Mouse (Mus musculus) G1E (cell line): ENCODE data around the gene Raly. TPM values are rescaled to one million over a fixed set of nuclear protein-coding genes. Genes with fewer than 3 reads are reported as not detected.

Source experiments
- ATAC-seq: 2 replicates; pipeline ENCODE4 v1.8.0; 2016; ENCODE audit warnings: mild to moderate bottlenecking; ENCODE audit not compliant: insufficient number of reproducible peaks, poor library complexity, low FRiP score, severe bottlenecking; ENCODE audit errors: extremely low read depth
- DNase-seq: peaks from one replicate; pipeline ENCODE4 v3.0.0; 2012; ENCODE audit warnings: low spot score
- H3K27me3 ChIP-seq: 2 replicates; pipeline ENCODE4 v1.6.1; 2012; ENCODE audit warnings: mild to moderate bottlenecking, low read length, inconsistent platforms; ENCODE audit not compliant: insufficient read depth
- H3K36me3 ChIP-seq: replicated peaks from 2 replicates; pipeline ENCODE3; 2012; ENCODE audit warnings: mild to moderate bottlenecking, inconsistent platforms
- H3K4me1 ChIP-seq: 2 replicates; pipeline ENCODE4 v1.6.1; 2012; ENCODE audit warnings: low read depth, low read length, inconsistent platforms, mixed read lengths; ENCODE audit not compliant: insufficient read depth
- H3K4me3 ChIP-seq: 2 replicates; pipeline ENCODE4 v1.5.1; 2012; ENCODE audit warnings: low read depth, mild to moderate bottlenecking, inconsistent platforms, low read length, moderate library complexity, mixed read lengths
- H3K9me3 ChIP-seq: replicated peaks from 2 replicates; pipeline ENCODE4 v1.6.1; 2012; ENCODE audit warnings: inconsistent platforms
- CTCF ChIP-seq: IDR thresholded peaks from 2 replicates; pipeline ENCODE4 v1.5.1; 2012; ENCODE audit warnings: low read depth, low read length, inconsistent platforms, mixed read lengths
- GATA1 ChIP-seq: IDR thresholded peaks from 2 replicates; pipeline ENCODE4 v1.6.1; 2012; ENCODE audit warnings: borderline replicate concordance, low read length, inconsistent platforms, mixed read lengths
- GATA2 ChIP-seq: IDR thresholded peaks from 2 replicates; pipeline ENCODE4 v1.6.1; 2012; ENCODE audit warnings: low read depth, low read length, inconsistent platforms, borderline replicate concordance
- POLR2AphosphoS5 ChIP-seq: IDR thresholded peaks from 2 replicates; pipeline ENCODE4 v1.6.1; 2012; ENCODE audit warnings: low read depth, low read length, inconsistent platforms; ENCODE audit not compliant: insufficient replicate concordance
- TAL1 ChIP-seq: conservative IDR thresholded peaks from 2 replicates; pipeline ENCODE4 v1.6.1; 2012; ENCODE audit warnings: low read depth, low read length, inconsistent platforms, mixed read lengths
- polyA plus RNA-seq: library from polyadenylated mRNA; stranded (reverse); fragments of >175 nt; gene quantifications from 2 replicates; pipeline ENCODE4 v1.2.3, GENCODE M21; 2012
- total RNA-seq, 2 experiments: library from RNA; stranded (forward) in 1 of 2; stranded (reverse) in 1 of 2; fragments of 200-1000 nt in 1 of 2; fragments of >200 nt in 1 of 2; fragmentation: Nextera tagmentation in 1 of 2; gene quantifications; 2 replicates each; pipeline ENCODE4 v1.2.3; 2014 to 2017

The Raly gene
- total and polyA plus RNA-seq, 3 experiments, result 122 to 597 (median 173) TPM

DNA sequence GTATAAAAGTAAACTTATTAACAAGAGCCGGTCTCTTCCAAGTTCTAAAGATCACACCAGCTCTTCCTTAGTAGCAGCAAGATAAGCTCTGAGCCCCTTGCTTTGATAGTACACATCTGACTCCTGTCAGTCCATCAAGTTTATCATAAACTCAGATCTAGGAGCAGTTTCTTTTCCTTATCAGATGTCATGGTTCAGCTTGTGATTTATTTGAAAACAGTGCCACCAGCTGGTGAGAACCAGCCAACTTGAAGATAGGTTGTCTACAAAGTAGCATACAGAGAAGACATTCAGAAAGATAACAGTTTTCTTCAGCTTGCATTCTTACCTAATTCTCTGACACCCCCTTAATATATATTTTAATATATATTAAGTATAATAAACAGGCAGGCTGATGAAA, 64.5 kb downstream of the Raly start:
- DNase-seq, result no peak
- Histone ChIP-seq H3K36me3 (peaks cover 78% of the 10 kb centered on the region), H3K27me3 (no peaks in the 10 kb centered on the region), H3K4me3 (no peak overlapping the region), H3K9me3 (no peaks in the 10 kb centered on the region), H3K4me1 (peaks cover 9% of the 10 kb centered on the region; the same call in 1 of the 2 replicates)
- no peak for ATAC-seq
- TF ChIP-seq POLR2AphosphoS5, result no peak

DNA sequence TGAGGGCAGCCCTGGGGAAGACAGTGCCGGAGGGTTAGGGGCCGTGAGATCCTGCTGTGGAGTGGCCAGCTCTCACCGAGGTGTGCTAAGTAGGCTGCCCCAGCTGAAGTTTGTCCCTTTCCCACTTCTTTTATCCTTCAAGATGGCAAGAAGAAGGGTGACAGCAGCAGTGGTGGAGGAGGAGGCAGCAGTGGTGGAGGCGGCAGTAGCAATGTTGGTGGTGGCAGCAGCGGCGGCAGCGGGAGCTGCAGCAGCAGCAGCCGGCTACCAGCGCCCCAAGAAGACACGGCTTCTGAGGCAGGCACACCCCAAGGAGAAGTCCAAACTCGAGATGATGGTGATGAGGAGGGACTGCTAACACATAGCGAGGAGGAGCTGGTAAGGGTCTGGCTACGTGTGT, 72.8 kb downstream of the Raly start:
- Histone ChIP-seq H3K4me1 (peaks cover 17% of the 10 kb centered on the region), H3K4me3 (no peak overlapping the region), H3K9me3 (no peaks in the 10 kb centered on the region), H3K36me3 (peaks cover 95% of the 10 kb centered on the region), H3K27me3 (no peaks in the 10 kb centered on the region)
- DNase-seq (no peak), ATAC-seq (no peak)
- no peak for TF ChIP-seq GATA2
- TF ChIP-seq GATA1, result no peak
- no peak for TF ChIP-seq TAL1
- no peak for TF ChIP-seq POLR2AphosphoS5
- no peak for TF ChIP-seq CTCF

DNA sequence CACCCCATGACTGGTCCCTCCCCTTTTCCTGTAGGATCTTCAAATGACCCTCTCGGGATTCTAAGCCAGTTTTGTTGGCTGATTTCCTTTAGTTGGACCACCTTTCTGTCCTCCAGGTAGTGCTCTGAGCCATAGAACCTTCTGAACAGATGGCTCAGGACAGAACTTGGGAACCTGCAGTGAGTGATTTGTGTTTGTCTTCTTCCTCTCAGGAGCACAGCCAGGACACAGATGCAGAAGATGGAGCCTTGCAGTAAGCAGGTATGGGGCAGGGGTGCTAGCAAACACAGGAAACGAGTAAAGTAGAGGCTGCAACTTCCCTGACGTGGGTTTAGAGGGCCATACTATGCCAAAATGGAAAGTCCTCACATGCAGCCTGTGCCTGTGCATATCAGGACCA, 74.8 kb downstream of the Raly start:
- TF ChIP-seq TAL1, result no peak
- no peak for TF ChIP-seq GATA2
- no peak for TF ChIP-seq GATA1
- TF ChIP-seq CTCF, result no peak
- TF ChIP-seq POLR2AphosphoS5, result no peak
- Histone ChIP-seq H3K36me3 (peaks cover 94% of the 10 kb centered on the region), H3K9me3 (no peaks in the 10 kb centered on the region), H3K4me1 (peaks cover 17% of the 10 kb centered on the region), H3K4me3 (no peak overlapping the region), H3K27me3 (no peaks in the 10 kb centered on the region)
- DNase-seq, result no peak
- ATAC-seq, result no peak

DNA sequence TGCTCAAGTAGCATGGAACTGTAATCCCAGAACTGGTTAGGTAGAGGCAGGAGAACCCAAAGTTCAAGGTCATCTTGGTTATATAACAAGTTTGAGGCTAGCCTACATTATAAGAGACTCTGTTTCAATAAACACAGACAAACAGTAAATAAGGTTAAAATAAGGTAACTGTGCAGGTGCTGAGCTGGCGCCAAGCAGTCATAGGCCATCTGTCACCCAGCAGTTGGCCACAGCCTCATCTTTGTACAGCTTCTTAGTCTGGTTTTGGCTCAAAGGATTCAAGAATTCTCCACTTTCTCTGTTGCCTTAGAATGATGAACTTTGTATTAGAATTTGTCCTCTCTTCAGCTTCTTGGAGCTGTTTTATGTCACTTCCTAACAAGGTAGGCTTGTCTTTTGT, 77.2 kb downstream of the Raly start:
- Histone ChIP-seq H3K4me1 (peaks cover 17% of the 10 kb centered on the region), H3K4me3 (no peak overlapping the region), H3K36me3 (peaks cover 90% of the 10 kb centered on the region), H3K9me3 (no peaks in the 10 kb centered on the region), H3K27me3 (no peaks in the 10 kb centered on the region)
- ATAC-seq (no peak), DNase-seq (no peak)
- TF ChIP-seq CTCF (no peak), GATA2 (no peak), POLR2AphosphoS5 (no peak; the same call in 1 of the 2 replicates), GATA1 (no peak), TAL1 (no peak)

DNA sequence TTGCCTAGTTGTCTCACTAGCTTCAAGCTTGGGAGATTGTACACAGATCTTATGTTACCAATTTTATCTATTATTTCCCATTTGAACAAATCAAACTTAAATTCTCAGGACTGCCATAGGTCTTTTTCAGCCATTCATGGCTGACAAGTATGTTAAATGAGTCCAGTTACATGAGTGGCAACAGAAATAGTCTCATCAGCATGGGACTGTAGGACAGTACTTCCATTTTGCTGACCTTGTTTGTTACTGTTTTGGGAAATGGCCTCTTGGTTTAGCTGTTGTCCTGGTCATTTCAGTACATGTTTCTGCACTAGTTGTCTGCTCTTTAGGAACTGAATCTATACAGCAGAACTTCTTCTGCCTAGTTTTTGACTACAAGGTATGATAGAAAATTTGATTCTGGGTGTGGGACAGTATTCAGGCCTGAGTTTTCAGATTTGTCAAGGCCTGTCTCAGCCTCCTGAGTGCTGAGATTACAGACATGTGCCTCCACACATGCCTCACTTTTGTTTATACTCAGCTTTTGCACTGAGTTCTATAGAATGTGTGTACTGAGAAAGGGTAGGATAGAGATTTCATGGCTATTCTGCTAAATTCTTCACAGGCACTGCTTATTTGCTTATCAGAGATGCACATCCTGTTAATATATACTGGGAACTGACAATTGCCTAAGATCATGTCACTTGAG, 79.2 kb downstream of the Raly start:
- H3K27me3 ChIP-seq, result no peaks in the 10 kb centered on the region
- no peak overlapping the region for H3K4me3 ChIP-seq
- no peaks in the 10 kb centered on the region for H3K9me3 ChIP-seq
- ATAC-seq (no peak), DNase-seq (no peak)
- peaks cover 14% of the 10 kb centered on the region for H3K4me1 ChIP-seq
- TF ChIP-seq TAL1 (no peak), POLR2AphosphoS5 (no peak; the same call in 1 of the 2 replicates), GATA1 (no peak), CTCF (no peak), GATA2 (no peak)
- H3K36me3 ChIP-seq, result peaks cover 87% of the 10 kb centered on the region

DNA sequence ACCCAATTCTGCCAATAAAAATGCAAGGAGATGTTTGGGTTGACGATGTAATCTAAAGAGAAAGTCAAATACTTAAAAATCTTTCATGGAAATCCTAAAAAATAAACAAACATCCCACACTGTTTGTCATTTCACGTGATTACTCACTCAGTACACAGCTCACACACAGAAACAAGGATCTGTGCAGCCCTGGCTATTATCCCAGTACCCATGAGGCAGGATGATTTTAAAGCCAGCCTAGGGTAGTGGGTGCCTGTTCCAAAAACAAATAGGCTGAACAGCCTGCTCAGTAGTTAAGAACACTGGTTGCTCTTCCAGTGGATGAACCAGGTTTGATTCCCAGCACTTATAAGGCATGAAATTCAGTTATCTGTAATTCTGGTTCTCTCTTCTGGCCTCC, 85.7 kb downstream of the Raly start:
- no peak for ATAC-seq
- no peak for TF ChIP-seq TAL1
- no peak for TF ChIP-seq POLR2AphosphoS5
- no peak for TF ChIP-seq GATA1
- no peak for TF ChIP-seq CTCF
- TF ChIP-seq GATA2, result no peak

DNA sequence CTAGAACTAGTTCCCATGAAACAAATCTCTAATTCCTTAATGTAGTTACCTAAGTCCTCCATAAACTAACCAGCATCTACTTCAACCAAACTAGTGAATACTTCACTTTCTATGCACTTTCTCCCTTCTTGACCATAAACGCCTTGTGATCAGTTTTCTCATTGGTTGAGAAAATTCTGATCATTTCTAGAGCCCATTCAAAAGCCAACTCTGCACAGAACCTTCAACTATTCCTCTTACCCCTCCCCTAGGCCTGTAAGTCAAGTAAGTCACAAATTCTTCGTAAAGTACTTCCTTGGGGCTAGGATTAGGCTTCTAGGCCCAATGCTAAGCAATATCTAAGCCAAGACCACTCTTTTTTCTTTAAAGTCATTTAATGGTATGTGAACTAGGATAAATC, 100.7 kb downstream of the Raly start:
- H3K4me3 ChIP-seq, result peak overlapping the region; percentile 94
- TF ChIP-seq GATA2, result no peak
- TF ChIP-seq POLR2AphosphoS5, result no peak
- no peak for TF ChIP-seq GATA1
- no peak for TF ChIP-seq TAL1
- no peak for TF ChIP-seq CTCF
- H3K27me3 ChIP-seq, result no peaks in the 10 kb centered on the region
- ATAC-seq (no peak), DNase-seq (peak; percentile 15)
- H3K36me3 ChIP-seq, result peaks cover 27% of the 10 kb centered on the region
- no peaks in the 10 kb centered on the region for H3K9me3 ChIP-seq
- H3K4me1 ChIP-seq, result peaks cover 19% of the 10 kb centered on the region

More for the DNA sequence above, 85.7 kb downstream of the Raly start:
- Histone ChIP-seq H3K4me3 (no peak overlapping the region), H3K9me3 (no peaks in the 10 kb centered on the region), H3K36me3 (peaks cover 80% of the 10 kb centered on the region), H3K27me3 (no peaks in the 10 kb centered on the region), H3K4me1 (no peaks in the 10 kb centered on the region)
- no peak for DNase-seq
